14 mouse cellular contexts compared by ENCODE assay signal in genomic region chr7:48779110-48779509, GRCm38 (mm10). TPM values are rescaled to one million over a fixed set of nuclear protein-coding genes. Genes with fewer than 3 reads are reported as not detected.
DNase-seq lines count a peak whose midpoint lies in the region; ATAC-seq lines count a peak whose summit lies in the region.
"Had no signal": no experiment of that assay in that cellular context is flagged by ENCODE, and none has a peak within 500 bp of the region (broad histone marks: within the 10 kb centered on the region; RNA-seq: fewer than 3 reads in every experiment).

No protein-coding gene starts in this region.

- no peak overlapping the region for H3K4me3 ChIP-seq in forebrain, embryonic 16.5 days (replicated peaks; ENCODE audit: low read length)
- no peak overlapping the region for H3K4me3 ChIP-seq in heart, embryonic 12.5 days
- H3K4me3 ChIP-seq: limb, embryonic 15.5 days had no signal

- WGBS in forebrain, embryonic 16.5 days, result 48% methylated on average over 3 of the region's 3 CpGs
- WGBS in heart, embryonic 12.5 days, result 77% methylated on average over 3 of the region's 3 CpGs

- H3K9ac ChIP-seq in forebrain, embryonic 16.5 days (replicated peaks; ENCODE audit: low read depth, low read length), result no peak overlapping the region
- H3K9ac ChIP-seq in heart, embryonic 12.5 days, result no peak overlapping the region
- H3K9ac ChIP-seq: limb, embryonic 15.5 days had no signal

- ATAC-seq in forebrain, embryonic 16.5 days, result peak; percentile 78
- ATAC-seq in heart, embryonic 12.5 days (ENCODE audit: insufficient number of reproducible peaks, low FRiP score), result no peak
- ATAC-seq: CD4-positive, CD25-positive, alpha-beta regulatory T cell, adult 4 months had no signal

- H3K4me1 ChIP-seq in forebrain, embryonic 16.5 days (replicated peaks; ENCODE audit: control insufficient read depth, insufficient read depth, low read length), result peaks cover 4% of the 10 kb centered on the region; the same call in 1 of the 2 replicates
- no peaks in the 10 kb centered on the region for H3K4me1 ChIP-seq in heart, embryonic 12.5 days (replicated peaks)
- H3K4me1 ChIP-seq: limb, embryonic 15.5 days had no signal

- no peaks in the 10 kb centered on the region for H3K9me3 ChIP-seq in forebrain, embryonic 16.5 days (ENCODE audit: control insufficient read depth, low read length)
- no peaks in the 10 kb centered on the region for H3K9me3 ChIP-seq in heart, embryonic 12.5 days (replicated peaks)
- H3K9me3 ChIP-seq: limb, embryonic 15.5 days had no signal

- no peak overlapping the region for H3K27ac ChIP-seq in forebrain, embryonic 16.5 days (ENCODE audit: low read length)
- H3K27ac ChIP-seq in heart, embryonic 12.5 days (ENCODE audit: poor library complexity, severe bottlenecking), result no peak overlapping the region
- H3K27ac ChIP-seq: limb, embryonic 15.5 days had no signal

- H3K36me3 ChIP-seq in forebrain, embryonic 16.5 days (ENCODE audit: control insufficient read depth, insufficient read depth), result no peaks in the 10 kb centered on the region
- H3K36me3 ChIP-seq in heart, embryonic 12.5 days, result no peaks in the 10 kb centered on the region
- H3K36me3 ChIP-seq: limb, embryonic 15.5 days had no signal

- no peaks in the 10 kb centered on the region for H3K27me3 ChIP-seq in forebrain, embryonic 16.5 days (replicated peaks; ENCODE audit: control insufficient read depth, insufficient read depth, low read length)
- H3K27me3 ChIP-seq in heart, embryonic 12.5 days (replicated peaks), result no peaks in the 10 kb centered on the region
- H3K27me3 ChIP-seq: limb, embryonic 15.5 days had no signal

- DNase-seq in layer of hippocampus, adult 11-12 months (ENCODE audit: low spot score), result peak; percentile 46
- DNase-seq in layer of hippocampus, adult 9-10 months (ENCODE audit: low spot score), result no peak
- peak; percentile 51 to 58 for DNase-seq in left cerebral cortex, adult 18-20 months (ENCODE audit: low spot score in 2 of 2)
- peak; percentile 52 for DNase-seq in right cerebral cortex, postnatal 4 days
- no peak for DNase-seq in kidney, adult 8-10 months
- no peak for DNase-seq in ovary, postnatal 36 days (ENCODE audit: low spot score)
- DNase-seq: adrenal gland, postnatal 36 days; heart, postnatal 10 days; kidney, adult 9 months; lung, postnatal 14 days had no signal

- no peak overlapping the region for H3K4me2 ChIP-seq in forebrain, embryonic 16.5 days (ENCODE audit: low read length)
- no peak overlapping the region for H3K4me2 ChIP-seq in heart, embryonic 12.5 days
- H3K4me2 ChIP-seq: limb, embryonic 15.5 days had no signal

RNA-seq across cellular contexts. Expression of gene Zdhhc13, which starts 9.7 kb away (rescaled TPM):
- polyA plus RNA-seq in forebrain, embryonic 16.5 days (2015; fragmentation: Nextera tagmentation; extraction: Ambion mirVana), result 52.8 and 59.4 TPM in 2 replicates
- total RNA-seq in left cerebral cortex, adult 18-20 months (2021), result 10 to 100 TPM; 22.1 TPM
- 36.1 and 41.9 TPM in 2 replicates for polyA plus RNA-seq in heart, embryonic 12.5 days (2016; fragmentation: Nextera tagmentation; extraction: Ambion mirVana)

Comparison
In these comparisons a context has a peak if more than half of its experiments do, and no peak if none do; other contexts are left out.
1. DNase-seq: peak in layer of hippocampus, adult 11-12 months (single experiment), left cerebral cortex, adult 18-20 months (2 of 2) and right cerebral cortex, postnatal 4 days (single experiment); none in layer of hippocampus, adult 9-10 months (single experiment), kidney, adult 8-10 months (0 of 2) and ovary, postnatal 36 days (single experiment).